Mouse (Mus musculus) myocyte (in vitro differentiated cells): ENCODE results near the gene Gm5426. TPM values are rescaled to one million over a fixed set of nuclear protein-coding genes. Genes with fewer than 3 reads are reported as not detected.
"Not testable (repeated sequence)": the region's sequence is repeated elsewhere in the genome, so short reads cannot be mapped to it uniquely, and the experiment has no call there.

Source experiments
- H3K27me3 ChIP-seq: one replicate; pipeline ENCODE4 v1.6.1; 2011; ENCODE audit not compliant: control insufficient read depth, insufficient read depth, insufficient read length
- H3K36me3 ChIP-seq: one replicate; pipeline ENCODE4 v1.6.1; 2011; ENCODE audit not compliant: control insufficient read depth, insufficient read depth
- H3K4me2 ChIP-seq: one replicate; pipeline ENCODE4 v1.6.1; 2011; ENCODE audit warnings: low read depth, control low read depth
- H3K4me3 ChIP-seq: one replicate; pipeline ENCODE4 v1.5.1; 2011; ENCODE audit warnings: mild to moderate bottlenecking, control low read depth, moderate library complexity
- H3K79me2 ChIP-seq: one replicate; pipeline ENCODE4 v1.6.1; 2011; ENCODE audit not compliant: control insufficient read depth, insufficient read depth
- H3ac ChIP-seq: one replicate; pipeline ENCODE4 v1.6.1; 2011; ENCODE audit not compliant: control insufficient read depth, insufficient read length
- CEBPB ChIP-seq: IDR thresholded peaks from 2 replicates; pipeline ENCODE4 v1.6.1; 2011; ENCODE audit warnings: mild to moderate bottlenecking, moderate library complexity; ENCODE audit not compliant: poor library complexity, insufficient read depth, severe bottlenecking
- E2F4 ChIP-seq: IDR thresholded peaks from one replicate; pipeline ENCODE4 v1.6.1; 2011; ENCODE audit warnings: mild to moderate bottlenecking, control low read depth, moderate library complexity; ENCODE audit not compliant: insufficient read depth
- MAX ChIP-seq: IDR thresholded peaks from one replicate; pipeline ENCODE4 v1.6.1; 2011; ENCODE audit warnings: low read depth, mild to moderate bottlenecking, control low read depth
- MYOD1 ChIP-seq, 3 experiments: IDR thresholded peaks; one replicate each; pipeline ENCODE4 v1.6.1; 2011; ENCODE audit warnings: control low read depth in 2 of 3, low read depth in 2 of 3, mild to moderate bottlenecking in 2 of 3, moderate library complexity in 1 of 3; ENCODE audit not compliant: insufficient read length in 2 of 3, control insufficient read depth in 1 of 3
- MYOG ChIP-seq, 3 experiments: IDR thresholded peaks; one replicate each; pipeline ENCODE4 v1.6.1; 2011; ENCODE audit warnings: control low read depth in 2 of 3, low read depth in 2 of 3, mild to moderate bottlenecking in 2 of 3; ENCODE audit not compliant: insufficient read length in 2 of 3, control insufficient read depth in 1 of 3, insufficient read depth in 1 of 3
- POLR2A ChIP-seq: IDR thresholded peaks from one replicate; pipeline ENCODE4 v1.6.1; 2011; ENCODE audit warnings: low read depth, mild to moderate bottlenecking, control low read depth, moderate library complexity; ENCODE audit not compliant: insufficient read length
- POLR2AphosphoS2 ChIP-seq: IDR thresholded peaks from one replicate; pipeline ENCODE4 v1.6.1; 2011; ENCODE audit warnings: low read depth, control low read depth; ENCODE audit not compliant: insufficient read length
- REST ChIP-seq: IDR thresholded peaks from one replicate; pipeline ENCODE4 v1.6.1; 2011; ENCODE audit warnings: mild to moderate bottlenecking, control low read depth, moderate library complexity; ENCODE audit not compliant: insufficient read depth, insufficient read length
- SRF ChIP-seq: IDR thresholded peaks from one replicate; pipeline ENCODE4 v1.6.1; 2011; ENCODE audit warnings: low read depth; ENCODE audit not compliant: control insufficient read depth, insufficient read length
- TCF12 ChIP-seq: IDR thresholded peaks from one replicate; pipeline ENCODE4 v1.6.1; 2011; ENCODE audit warnings: mild to moderate bottlenecking, control low read depth; ENCODE audit not compliant: poor library complexity, insufficient read depth, severe bottlenecking
- TCF3 ChIP-seq: IDR thresholded peaks from one replicate; pipeline ENCODE4 v1.6.1; 2011; ENCODE audit warnings: low read depth, control low read depth; ENCODE audit not compliant: insufficient read length
- USF1 ChIP-seq: IDR thresholded peaks from one replicate; pipeline ENCODE4 v1.6.1; 2011; ENCODE audit warnings: low read depth, mild to moderate bottlenecking, control low read depth, moderate library complexity
- polyA plus RNA-seq: library from polyadenylated mRNA; unstranded; fragments of >200 nt; fragmentation: generic; extraction: Trizol; gene quantifications from one replicate; pipeline ENCODE4 v1.2.1, GENCODE M21; 2012; ENCODE audit warnings: missing spikeins

The Gm5426 gene
- polyA plus RNA-seq = not detected

DNA sequence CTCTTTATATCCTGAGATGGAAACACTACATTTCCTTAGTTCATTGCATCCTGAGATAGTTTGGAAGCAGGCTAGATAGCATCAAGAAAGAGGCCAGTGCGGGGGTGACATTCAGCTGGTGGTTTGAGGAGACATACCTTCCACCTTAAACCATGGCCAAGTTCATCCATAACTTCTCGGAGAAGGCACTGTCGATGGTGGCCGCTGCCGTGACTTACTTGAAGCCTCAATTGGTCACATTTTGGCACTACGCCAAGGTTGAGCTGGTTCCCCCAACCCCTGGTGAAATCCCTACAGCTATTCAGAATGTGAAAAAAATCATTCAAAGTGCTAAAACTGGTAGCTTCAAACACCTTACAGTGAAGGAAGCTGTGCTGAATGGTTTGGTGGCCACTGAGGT, at the start of gene Gm5426:
Gm5426 (plus strand) TSS at position 153 of the 400 bp plus-strand sequence.
- H3K79me2 ChIP-seq, H3K4me2 ChIP-seq, H3K36me3 ChIP-seq, H3ac ChIP-seq, H3K4me3 ChIP-seq, H3K27me3 ChIP-seq: not testable (repeated sequence)

DNA sequence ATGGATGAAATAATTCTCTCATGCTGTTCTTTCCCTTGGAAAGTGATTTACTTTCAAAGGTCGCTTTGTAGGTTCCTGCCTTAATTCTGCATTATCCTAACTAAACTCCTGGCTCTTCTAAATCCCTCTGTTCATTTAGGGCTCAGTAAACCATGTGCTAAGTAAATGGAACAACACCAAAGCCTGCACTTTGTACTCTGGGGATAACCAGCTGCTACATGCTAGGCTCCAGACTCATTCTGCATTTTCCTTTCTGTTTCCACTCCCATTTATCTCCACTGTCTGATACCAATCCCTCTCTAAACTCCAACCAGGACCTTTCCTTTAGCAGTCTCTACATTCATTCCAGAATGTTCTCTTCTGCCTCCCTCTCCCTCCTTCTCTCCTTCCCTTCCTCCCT, 46.7 kb upstream of the Gm5426 start:
- no peak for TF ChIP-seq TCF3
- TF ChIP-seq REST = no peak
- TF ChIP-seq USF1 = no peak
- TF ChIP-seq MAX = no peak
- TF ChIP-seq SRF = no peak
- TF ChIP-seq POLR2AphosphoS2 = no peak
- no peak for TF ChIP-seq POLR2A
- no peak for TF ChIP-seq MYOD1 (IDR thresholded peaks at IDR 0.05; ENCODE audit: control insufficient read depth in 1 of 3, insufficient read length in 2 of 3, low read depth in 2 of 3)
- no peak for TF ChIP-seq CEBPB
- no peak for TF ChIP-seq TCF12
- TF ChIP-seq MYOG (IDR thresholded peaks at IDR 0.05; ENCODE audit: control insufficient read depth in 1 of 3, insufficient read depth in 1 of 3, insufficient read length in 2 of 3, low read depth in 2 of 3) = no peak
- TF ChIP-seq E2F4 = no peak
- no peak overlapping the region for H3K4me2 ChIP-seq
- H3K79me2 ChIP-seq = no peaks in the 10 kb centered on the region
- no peaks in the 10 kb centered on the region for H3K36me3 ChIP-seq
- H3K4me3 ChIP-seq = no peak overlapping the region
- no peaks in the 10 kb centered on the region for H3K27me3 ChIP-seq
- no peak overlapping the region for H3ac ChIP-seq

DNA sequence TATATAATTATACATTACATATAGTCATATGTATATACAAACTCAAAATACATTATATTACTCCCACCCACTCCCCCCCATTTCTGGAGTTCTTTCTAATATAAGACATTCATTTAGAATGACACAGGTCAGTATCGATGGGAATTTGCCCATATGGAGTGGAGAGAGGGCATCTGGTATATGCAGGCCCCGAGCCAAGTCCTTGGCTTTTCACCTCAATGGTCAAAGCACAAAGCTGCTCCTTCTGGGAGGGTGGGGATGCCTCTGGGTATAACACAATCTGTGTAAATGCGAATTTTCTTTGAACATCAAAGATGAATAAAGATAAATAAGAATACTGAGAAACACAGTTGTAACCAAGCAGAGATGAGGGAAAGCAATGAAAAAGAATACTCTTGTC, 46.0 kb upstream of the Gm5426 start:
- TF ChIP-seq CEBPB (no peak), TCF12 (no peak), POLR2AphosphoS2 (no peak), MYOD1 (IDR thresholded peaks at IDR 0.05; ENCODE audit: control insufficient read depth in 1 of 3, insufficient read length in 2 of 3, low read depth in 2 of 3) (no peak), USF1 (no peak), E2F4 (no peak), REST (no peak), MAX (no peak), POLR2A (no peak), SRF (no peak), MYOG (IDR thresholded peaks at IDR 0.05; ENCODE audit: control insufficient read depth in 1 of 3, insufficient read depth in 1 of 3, insufficient read length in 2 of 3, low read depth in 2 of 3) (no peak), TCF3 (no peak)
- no peak overlapping the region for H3K4me2 ChIP-seq

GRCm38 (mm10) chr10:96093890-96094531, 42.4 kb upstream of the Gm5426 start:
- Histone ChIP-seq H3ac (no peak overlapping the region), H3K79me2 (no peaks in the 10 kb centered on the region), H3K4me3 (no peak overlapping the region), H3K27me3 (no peaks in the 10 kb centered on the region), H3K36me3 (no peaks in the 10 kb centered on the region), H3K4me2 (no peak overlapping the region)
- TF ChIP-seq POLR2A (no peak), REST (no peak), E2F4 (no peak), USF1 (no peak), TCF12 (no peak), MYOD1 (IDR thresholded peaks at IDR 0.05; ENCODE audit: control insufficient read depth in 1 of 3, insufficient read length in 2 of 3, low read depth in 2 of 3) (no peak), MAX (no peak)

More for the DNA sequence above, 46.0 kb upstream of the Gm5426 start:
- Histone ChIP-seq H3K79me2 (no peaks in the 10 kb centered on the region), H3ac (no peak overlapping the region), H3K27me3 (no peaks in the 10 kb centered on the region), H3K4me3 (no peak overlapping the region), H3K36me3 (no peaks in the 10 kb centered on the region)

DNA sequence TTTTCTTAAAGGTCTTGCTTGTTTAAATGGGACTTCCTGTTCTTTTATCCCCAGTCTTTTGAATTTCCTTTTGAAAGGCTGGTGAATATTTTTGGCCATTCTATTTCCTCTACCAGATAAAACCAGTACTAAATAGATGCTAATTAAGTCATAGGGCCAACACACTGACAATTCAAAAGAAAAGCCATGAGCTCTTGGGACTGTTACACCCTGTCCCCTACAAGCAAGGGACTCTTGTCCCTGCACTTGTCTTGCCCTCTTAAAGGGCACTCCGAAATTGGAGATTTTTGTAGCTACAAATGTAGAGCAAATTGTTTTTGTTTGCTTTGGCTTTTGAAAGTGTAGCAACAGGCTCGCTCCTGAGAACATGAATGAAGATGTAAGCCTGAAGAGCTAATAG, 41.8 kb upstream of the Gm5426 start:
- no peak overlapping the region for H3K4me3 ChIP-seq
- TF ChIP-seq MAX (no peak), CEBPB (no peak), POLR2AphosphoS2 (no peak), MYOG (IDR thresholded peaks at IDR 0.05; ENCODE audit: control insufficient read depth in 1 of 3, insufficient read depth in 1 of 3, insufficient read length in 2 of 3, low read depth in 2 of 3) (no peak)
- no peaks in the 10 kb centered on the region for H3K27me3 ChIP-seq
- no peaks in the 10 kb centered on the region for H3K79me2 ChIP-seq
- no peaks in the 10 kb centered on the region for H3K36me3 ChIP-seq
- no peak overlapping the region for H3K4me2 ChIP-seq
- H3ac ChIP-seq = no peak overlapping the region
